Mouse (Mus musculus): ENCODE data around the gene Trpm8.

DNA sequence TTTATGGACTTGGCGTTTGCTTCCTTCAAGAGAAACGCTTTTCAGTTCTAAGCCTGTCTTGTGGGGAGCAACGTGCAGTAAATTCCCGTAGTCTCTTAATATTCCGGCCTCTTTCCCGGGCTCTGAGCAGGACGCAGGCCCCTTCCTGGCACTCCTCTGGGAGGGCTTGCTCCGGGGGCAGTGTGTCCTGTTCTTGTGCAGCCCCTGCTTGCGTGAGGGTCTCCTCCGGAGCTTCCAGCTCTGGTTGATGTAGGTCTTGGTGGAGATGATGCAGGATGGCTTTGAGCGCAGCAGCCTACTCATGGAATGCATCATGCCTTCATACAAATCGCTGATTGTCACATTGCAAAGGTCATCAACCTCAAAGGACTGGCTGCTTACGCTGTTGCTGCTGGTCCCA is 11.3 kb upstream of the Trpm8 start:
- TF ChIP-seq TAL1 (IDR thresholded peaks at IDR 0.05; ENCODE audit: low read length) (no peak), GATA1 (IDR thresholded peaks at IDR 0.05; ENCODE audit: low read length) (no peak)
